Mouse (Mus musculus): ENCODE measurements around the gene Fscn2. TPM values are rescaled to one million over a fixed set of nuclear protein-coding genes. Genes with fewer than 3 reads are reported as not detected.
A peak's percentile ranks its signal among the peaks of the same experiment; 100 is the strongest.

Gene Fscn2
- not detected for total RNA-seq (2021)

DNA sequence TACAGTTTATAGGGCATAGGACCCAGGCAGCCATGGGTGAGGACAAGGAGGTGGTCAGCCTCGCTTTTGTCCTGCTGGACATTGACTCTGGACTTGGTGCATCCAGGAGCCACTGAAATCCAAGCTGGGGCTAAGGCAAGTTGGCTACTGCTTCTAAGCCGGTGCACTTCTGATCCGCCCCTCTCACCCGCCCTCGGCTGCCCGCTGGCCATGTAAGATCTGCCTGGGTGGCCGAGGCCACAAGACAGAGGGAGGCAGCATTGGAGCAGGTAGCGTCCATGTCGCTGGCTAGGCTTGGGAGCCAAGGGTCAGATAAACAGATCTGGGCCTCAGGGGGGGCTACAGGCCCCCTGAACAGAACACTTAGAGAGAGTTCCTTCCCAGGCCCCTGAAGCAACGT lies at the start of gene Fscn2:
Gene Fscn2, plus strand, starts transcription at position 240 of the 400 bp plus-strand sequence.
- DNase-seq (ENCODE audit: low spot score) = no peak
- intact Hi-C loops (cut with DNase I) = no loop called here

DNA sequence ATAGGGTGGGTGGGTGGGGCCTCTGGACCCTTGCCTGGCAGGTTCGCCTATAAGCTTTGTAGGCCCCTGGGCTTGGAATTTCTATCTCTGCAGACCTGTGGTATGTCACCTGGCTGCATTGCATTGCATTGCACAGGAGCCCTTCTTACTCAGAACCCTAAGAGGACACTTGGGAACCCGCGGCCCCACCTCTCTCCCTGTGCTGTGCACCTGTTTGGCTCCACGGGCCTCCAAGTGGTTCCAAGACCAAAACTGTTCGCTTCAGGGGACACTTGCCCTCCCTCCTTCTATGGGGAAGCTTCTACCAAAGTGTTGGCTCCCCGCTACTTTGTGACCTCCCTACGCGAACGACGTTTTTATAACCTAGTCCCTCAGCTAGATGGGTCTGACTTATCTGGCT lies 49.8 kb upstream of the Fscn2 start:
- DNase-seq (ENCODE audit: low spot score) = no peak
- intact Hi-C loops (cut with DNase I) = no loop called here

DNA sequence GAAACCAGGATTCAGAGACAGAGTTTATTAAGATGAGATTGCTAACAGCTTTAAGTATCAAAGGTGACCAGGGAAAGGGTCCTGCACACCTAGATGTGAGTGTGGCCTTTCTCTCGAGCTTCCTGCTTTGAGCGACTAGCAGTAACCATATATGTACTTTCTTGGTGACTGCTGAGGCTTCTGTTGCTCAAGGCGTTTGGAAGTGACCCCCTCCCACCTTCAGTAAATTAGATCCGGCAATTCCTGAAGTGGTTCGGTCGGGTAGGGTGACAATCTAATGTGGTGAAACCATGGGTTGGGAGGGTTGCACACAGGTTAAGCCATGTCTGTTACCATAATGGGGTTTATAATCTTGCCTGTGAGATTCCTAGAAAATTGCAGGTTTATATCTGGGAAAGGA lies 49.3 kb upstream of the Fscn2 start:
- no peak for DNase-seq (ENCODE audit: low spot score)
- intact Hi-C loops (cut with DNase I) = no loop called here

DNA sequence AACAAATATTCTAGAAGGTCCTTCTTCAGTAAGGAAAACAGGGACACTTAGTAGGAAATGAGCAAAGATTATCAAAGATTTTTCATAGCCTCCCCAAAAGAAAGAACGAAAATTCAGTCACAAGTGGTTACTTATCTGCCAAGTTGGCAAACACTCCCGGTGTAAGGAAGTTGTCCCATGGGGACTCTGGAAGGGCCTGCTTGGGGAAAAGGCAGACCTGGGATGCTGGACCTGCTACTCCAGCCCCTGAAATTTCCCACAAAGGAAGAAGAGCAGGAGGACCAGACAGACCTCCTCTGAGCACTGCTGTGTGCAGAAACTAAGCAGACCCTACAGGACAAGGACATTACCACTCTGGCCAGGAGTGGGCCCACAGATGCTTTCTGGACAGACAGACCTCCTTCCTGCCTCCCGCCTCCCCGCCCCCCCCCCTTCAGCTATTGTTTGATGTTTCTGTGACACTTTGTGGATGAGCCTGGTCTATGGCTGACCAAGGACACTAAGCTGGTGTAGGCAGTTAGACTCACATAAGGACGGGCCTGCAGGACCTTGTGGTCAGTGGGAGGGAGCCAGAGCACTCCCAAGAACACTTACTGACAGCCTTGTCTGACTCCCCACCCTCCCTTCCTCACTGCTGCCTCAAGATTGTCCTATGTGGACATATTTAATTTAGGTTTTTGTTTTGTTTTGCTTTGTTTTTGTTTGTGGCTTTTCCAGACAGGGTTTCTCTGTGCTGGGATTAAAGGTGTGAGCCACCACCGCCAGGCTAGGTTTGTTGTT lies 47.2 kb upstream of the Fscn2 start:
- no peak for DNase-seq (ENCODE audit: low spot score)
- intact Hi-C loops (cut with DNase I) = no loop called here

DNA sequence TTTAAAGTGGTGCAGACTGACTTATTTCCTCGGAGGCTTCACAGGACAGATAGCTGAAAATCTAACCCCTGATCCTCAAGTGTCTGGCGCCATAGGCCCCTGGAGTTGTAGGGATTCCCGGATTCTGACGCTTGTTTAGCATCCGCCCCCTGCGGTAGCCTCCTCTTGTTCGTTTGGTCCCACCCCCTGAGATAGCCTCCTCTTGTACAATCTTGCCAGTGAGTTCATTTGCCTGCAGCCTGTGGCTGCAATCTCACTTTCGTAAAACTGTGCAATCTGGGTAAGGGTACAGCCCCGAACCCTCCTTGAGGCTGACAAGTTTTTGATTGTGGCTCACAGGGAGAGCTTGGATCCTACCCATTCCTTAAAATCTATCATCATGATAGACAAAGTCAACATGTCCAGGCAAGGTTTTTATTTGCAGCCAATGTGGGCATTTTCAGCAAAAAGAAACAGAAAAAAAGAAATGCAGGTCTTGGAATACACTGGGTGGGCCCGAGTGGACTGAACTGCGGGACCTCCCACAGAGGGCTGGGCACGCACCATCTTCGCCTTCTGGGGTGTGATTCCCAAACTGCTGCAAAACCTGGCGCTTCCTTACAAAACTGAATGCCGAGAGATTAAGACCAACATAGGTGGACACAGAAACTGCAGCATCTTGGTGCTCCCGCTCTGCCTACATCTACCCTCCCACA lies 46.5 kb upstream of the Fscn2 start:
- DNase-seq (ENCODE audit: low spot score) = no peak
- intact Hi-C loops (cut with DNase I) = no loop called here

DNA sequence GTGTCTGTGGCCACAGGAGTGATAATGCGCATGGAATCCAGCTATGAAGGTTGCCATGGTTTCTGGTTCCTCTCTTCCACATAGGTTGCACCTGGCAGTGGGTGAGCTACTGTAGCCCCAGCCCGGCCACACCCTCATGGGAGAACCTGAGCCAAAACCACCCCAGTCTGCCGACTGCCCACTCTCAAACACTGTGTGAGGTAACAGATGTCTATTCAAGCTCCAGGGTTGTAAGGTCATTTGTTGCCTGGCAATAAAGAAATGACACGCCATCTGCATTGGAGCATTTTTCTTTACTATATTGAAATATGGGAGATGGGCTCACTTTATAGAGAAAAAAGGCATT lies 45.9 kb upstream of the Fscn2 start:
- intact Hi-C loops (cut with DNase I) = no loop called here
- no peak for DNase-seq (ENCODE audit: low spot score)

DNA sequence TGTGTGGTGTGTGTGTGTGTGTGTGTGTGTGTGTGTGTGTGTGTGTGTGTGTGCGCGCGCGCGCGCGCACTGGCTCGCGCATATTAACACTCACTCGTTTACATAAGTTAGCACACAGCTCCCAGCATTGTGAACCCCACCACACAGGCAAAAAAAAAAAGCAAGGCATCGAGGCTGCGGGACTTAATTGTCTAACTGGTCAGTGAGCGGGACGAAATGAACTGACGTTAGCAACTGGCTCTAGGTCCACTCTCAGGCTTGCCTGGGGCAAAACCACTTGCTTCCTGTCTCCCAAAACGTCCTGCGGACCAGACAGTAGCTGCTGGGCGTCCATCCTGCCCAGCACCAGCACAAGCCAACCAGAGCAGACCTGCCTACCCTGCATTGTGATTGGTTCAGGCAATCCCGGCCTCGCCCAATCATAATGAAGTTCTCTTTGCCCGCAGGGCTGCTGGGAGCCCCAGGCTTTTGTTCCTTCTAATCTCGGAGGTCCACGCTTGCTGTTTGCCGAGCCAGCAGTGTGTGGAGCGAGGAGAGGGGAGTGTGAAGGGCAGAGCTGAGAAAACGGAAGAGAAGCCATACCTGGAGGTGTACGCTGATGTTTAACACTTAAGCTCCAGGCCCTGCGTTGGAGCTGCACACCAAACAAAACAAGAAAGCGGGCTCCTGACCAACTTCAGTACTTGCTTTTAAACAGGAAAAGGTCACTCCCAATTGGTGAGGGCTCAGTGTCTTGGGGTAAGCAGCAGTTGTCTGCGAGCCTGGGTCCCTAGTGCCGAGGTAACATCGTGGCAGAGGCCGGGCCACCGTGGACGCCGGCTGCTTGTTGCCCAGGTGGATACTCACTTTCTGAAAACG lies 45.3 kb upstream of the Fscn2 start:
- intact Hi-C loops (cut with DNase I) = no loop called here
- DNase-seq (ENCODE audit: low spot score) = peak; percentile 89

DNA sequence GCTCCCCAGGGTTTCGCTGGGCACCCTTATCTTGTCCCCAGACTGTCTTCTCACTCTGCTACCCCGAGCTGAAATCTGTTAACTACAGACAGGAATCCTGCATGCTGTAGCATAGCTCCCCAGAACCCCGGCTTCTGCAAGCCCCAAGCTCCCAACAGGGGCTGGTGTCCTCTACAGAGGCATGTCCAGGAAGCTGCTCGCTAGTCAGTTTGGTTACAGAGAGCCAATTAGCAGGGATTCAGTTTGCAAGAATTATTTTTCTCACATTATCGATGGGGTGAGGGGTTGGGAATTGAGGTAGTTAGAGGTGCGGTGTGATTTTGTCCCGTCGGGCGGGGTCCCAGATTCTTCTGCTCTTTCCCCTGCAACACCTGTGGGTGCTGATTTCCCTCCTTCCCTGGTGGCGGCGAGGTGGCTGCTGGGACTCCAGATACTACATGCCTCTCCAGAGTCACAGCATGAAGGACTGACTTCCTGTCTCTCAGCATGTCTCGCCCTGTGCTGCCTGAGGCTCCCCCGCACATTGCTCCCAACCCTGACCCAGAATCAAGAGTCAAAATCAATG lies 44.6 kb upstream of the Fscn2 start:
- DNase-seq (ENCODE audit: low spot score) = no peak
- intact Hi-C loops (cut with DNase I) = no loop called here

DNA sequence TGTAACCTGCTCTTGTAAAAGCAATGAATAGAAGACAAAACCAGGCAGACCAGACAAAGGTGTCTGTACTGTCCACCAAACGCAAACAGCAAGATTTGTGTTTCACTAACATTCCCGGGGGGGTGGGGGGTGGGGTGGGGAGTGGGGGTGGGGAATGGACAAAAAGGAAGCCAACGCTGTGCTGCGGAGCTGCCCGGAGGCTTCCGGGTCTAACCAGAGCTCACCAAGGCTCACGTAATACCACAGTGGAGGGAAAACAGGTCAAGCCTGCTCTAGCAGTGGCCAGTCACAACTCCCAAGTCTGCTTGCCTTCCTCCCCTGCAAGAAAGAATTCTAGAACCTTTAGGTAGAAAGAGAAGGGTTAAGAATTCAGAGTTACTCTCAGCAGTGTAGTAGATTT lies 43.9 kb upstream of the Fscn2 start:
- intact Hi-C loops (cut with DNase I) = no loop called here
- DNase-seq (ENCODE audit: low spot score) = no peak

DNA sequence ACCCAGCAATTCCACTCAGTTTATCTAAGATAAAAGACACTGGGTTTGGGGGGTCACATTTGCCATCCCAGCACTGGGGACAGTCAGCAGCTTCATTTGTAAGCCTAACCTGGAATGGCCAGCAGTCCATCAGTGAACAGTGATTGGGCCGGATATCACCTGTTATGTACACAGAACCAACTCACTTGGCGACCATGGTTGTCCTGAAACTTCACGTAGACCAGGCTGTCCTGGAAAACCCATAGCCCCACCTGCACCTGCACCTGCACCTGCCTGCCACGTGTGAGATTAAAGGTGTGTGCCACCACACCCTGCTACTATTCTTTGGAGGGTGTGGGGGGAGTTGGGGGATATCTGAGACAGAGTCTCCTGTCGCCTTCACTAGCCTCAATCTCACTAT lies 42.0 kb upstream of the Fscn2 start:
- intact Hi-C loops (cut with DNase I) = no loop called here
- no peak for DNase-seq (ENCODE audit: low spot score)

DNA sequence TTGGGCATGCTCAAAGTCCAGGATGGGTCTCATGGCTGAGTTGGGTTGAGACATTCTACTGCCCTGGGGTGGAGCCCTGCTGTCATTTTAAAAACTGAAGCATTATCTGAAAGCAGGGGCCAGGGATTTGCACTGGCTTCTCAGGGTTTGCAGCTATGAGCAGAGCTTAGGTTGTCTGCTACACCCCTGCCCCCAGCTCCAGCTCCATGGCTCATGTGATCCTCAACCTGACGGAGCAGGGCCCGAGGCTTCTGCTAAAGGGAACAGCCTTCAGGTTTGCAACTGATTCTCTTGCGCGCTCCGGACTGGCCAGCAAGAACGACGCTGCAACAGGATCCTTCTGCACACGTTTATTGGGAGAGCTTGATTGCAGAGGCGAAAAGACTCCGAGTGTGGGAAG lies 41.2 kb upstream of the Fscn2 start:
- DNase-seq (ENCODE audit: low spot score) = no peak
- intact Hi-C loops (cut with DNase I) = no loop called here

DNA sequence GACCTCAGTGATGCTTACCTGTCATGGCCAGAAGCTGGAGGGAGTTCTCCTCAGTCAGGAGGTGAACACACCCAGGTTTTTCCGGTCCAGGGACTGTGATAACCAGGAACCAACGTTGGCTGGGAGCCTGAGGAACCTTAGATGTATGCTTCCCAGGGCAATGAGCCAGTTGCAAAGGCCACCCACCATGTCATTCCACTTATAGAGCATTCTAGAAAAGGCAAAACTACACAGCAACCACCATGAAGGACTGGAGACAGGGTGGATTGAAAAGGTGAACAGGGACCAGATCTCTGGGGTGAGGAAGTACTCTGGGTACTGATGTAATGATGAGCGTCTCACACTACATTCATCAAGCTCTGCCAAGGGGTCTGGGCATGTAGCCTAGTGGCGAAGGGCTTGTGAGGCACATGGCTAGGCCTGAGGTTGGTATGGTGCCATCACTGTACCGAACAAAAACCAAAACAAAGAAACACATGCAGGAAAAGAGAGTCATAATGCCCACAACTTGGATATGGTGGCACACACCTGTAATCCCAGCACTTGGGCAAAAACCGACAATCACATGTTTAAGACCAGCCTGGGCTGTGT lies 25.8 kb upstream of the Fscn2 start:
- intact Hi-C loops (cut with DNase I) = no loop called here
- no peak for DNase-seq (ENCODE audit: low spot score)

DNA sequence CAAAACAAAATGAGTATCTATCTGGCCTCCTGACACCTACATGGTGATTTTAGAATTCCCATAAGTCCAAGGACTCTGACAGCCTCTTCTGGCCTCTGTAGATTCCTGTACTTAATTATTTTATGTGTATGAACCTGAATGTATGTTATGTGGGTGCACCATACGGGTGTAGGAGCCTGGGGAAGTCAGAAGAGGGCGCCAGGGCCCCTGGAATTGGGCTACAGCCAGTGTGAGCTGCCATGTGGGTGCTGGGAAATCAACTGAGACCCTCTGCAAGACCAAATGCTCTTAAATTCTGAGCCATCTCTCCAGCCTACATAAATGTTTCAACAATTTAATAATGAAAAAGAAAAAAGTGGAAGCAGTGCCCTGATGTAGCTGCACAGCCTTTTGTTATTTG lies 23.9 kb upstream of the Fscn2 start:
- DNase-seq (ENCODE audit: low spot score) = no peak
- intact Hi-C loops (cut with DNase I) = no loop called here

DNA sequence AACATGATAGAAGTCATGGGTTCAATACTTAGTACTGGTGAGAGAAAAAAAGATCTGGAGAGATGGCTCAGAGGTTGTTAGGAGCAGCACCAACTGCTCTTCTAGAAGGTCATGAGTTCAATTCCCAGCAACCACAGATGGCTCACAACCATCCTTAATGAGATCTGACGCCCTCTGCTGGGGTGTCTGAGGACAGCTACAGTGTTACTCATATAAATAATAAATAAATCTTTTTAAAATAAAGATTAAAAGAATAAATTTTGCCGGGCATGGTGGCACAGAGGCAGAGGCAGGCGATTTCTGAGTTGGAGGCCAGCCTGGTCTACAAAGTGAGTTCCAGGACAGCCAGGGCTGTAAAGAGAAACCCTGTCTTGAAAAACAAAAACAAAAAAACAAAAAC lies 22.5 kb upstream of the Fscn2 start:
- DNase-seq (ENCODE audit: low spot score) = no peak
- intact Hi-C loops (cut with DNase I) = no loop called here

DNA sequence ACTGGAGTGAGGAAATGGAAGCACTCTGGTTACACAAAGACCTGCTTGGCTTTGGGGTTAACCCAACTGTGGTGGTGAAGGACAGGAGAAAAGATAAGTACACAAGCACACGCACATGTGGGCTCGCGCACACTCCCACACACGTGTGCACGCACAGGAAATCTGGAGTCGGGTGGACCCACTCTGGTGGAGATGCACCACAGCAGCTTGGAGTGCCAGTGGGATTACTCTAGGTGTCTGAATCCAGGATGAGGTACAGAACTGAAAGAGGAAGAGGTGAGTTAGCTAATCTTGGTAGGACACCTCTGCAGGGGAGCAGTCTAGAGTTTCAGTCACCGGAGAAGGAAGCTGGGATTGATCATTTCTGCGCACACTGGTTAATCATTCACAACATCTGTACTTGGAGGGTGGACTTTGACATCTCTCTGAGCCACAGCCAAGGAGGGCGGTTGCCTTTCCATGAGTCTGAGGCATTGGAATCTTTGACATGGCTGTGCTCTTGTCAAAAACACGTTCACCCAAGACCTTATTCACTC lies 21.3 kb upstream of the Fscn2 start:
- intact Hi-C loops (cut with DNase I) = no loop called here
- DNase-seq (ENCODE audit: low spot score) = no peak

DNA sequence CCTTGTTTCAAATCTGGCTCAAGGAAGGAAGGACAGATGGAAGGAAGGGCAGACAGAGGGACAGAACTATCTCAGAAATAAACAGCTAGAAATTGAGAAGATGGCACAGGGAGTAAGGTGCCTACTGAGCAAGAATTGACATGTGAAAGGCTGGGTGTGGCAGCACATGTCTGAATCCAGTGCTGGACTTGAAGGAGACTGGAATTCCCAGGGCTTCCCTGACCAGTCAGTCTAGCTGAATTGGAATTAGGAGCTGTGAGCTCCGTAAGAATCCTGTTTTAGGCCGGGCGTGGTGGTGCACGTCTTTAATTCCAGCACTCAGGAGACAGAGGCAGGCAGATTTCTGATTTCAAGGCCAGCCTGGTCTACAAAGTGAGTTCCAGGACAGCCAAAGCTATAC lies 19.7 kb upstream of the Fscn2 start:
- intact Hi-C loops (cut with DNase I) = no loop called here

DNA sequence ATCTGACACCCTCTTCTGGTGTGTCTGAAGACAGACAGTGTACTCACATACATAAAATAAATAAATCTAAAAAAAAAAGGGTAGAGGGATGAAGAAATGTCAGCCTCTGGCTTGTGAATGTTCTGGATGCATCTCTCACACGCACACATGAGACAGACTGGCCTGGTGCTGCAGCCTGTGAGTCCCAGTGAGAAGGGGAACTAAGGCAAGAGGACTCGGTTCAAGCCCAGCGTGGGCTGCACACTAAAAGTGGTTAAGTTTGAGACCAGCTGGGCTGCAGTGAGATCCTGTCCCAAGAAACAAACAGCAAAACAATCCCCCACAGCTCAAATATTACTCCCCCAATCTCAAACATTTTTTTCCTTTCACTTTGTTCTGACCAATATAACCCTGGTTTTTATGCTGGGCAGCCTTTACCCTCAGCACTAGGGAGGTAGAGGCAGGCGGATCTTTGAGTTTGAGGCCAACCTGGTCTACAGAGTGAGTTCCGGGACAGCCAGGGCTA lies 18.6 kb upstream of the Fscn2 start:
- intact Hi-C loops (cut with DNase I) = no loop called here
- DNase-seq (ENCODE audit: low spot score) = no peak

More for the DNA sequence above, 19.7 kb upstream of the Fscn2 start:
- no peak for DNase-seq (ENCODE audit: low spot score)

DNA sequence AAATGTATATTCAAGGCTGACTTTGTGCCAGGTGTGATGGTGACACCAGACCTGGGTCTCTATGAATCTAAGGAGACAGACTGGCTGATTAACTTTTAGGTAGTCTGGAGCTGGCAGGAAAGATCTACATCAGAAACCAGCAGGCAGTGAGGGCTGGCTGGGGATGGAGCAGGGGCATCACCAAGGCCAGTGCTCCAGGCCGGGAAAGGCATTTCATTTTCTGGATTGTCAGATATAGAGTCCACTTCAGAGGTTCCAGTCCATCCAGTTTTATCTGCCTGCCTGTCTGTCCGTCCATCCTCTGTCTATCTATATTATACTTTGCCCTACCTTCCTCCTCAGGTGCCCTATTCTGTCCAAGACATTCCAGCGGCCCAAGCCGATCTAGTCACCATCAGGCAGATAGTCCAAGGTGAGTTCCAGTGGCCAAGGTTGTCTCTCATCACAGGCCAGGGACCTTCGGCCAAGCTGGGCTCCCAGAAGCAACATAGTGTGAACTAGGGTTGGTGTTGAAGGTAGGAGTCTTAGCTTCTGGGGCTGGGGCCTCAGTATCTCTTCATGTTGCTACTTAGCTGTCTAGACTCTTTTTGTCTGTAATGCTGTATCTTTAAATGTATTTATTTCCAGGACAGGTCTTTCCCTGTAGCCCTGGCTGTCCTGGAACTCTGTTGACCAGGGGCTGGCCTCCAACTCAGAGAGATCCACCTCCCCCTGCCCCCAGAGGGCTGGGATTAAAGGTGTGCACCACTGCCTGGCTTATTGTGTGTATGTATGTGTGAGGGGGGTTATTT lies 17.6 kb upstream of the Fscn2 start:
- intact Hi-C loops (cut with DNase I) = no loop called here
- DNase-seq (ENCODE audit: low spot score) = no peak

DNA sequence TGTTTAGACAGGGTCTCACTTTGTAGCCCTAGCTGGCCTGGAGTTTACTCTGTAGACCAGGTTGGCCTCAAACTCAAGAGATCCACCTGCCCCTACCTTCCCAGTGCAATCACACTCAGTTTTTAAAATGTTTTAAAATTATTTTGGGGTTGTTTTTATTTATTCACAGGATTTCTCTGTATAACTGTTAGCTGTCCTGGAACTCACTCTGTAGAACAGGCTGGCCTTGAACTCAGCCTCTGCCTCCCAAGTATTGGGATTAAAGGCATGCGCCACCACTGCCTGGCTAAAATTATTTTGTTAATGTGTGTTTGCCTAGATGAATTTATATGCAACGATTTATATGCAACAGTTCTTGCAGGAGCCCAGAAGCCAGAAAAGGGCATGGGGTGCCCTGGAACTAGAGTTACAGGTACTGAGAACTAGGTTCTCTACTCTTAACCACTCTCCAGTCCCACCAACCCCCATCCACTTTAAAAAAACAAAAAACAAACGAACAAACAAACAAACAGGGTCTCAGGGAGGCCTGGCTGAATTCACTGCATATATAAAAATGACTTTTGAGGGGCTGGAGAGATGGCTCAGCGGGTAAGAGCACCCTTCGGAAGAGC lies 16.9 kb upstream of the Fscn2 start:
- intact Hi-C loops (cut with DNase I) = no loop called here
- no peak for DNase-seq (ENCODE audit: low spot score)

All from heart, postnatal 25 days (tissue).